Mouse (Mus musculus) kidney, adult 18-20 months (tissue): ENCODE measurements around the gene Usp24.

ENCODE experiments used
- DNase-seq: peaks from one replicate; pipeline ENCODE4 v3.0.0; 2021

Gene Usp24

GRCm38 (mm10) chr4:106315921-106316350 is at the start of gene Usp24:
Gene Usp24 (plus strand): TSS chr4:106316213.
- peak; percentile 84 for DNase-seq

- DNase-seq = no peak
These were observed 39.1 kb upstream of the Usp24 start for GRCm38 (mm10) chr4:106276937-106277336.

- no peak for DNase-seq
These were observed 36.8 kb upstream of the Usp24 start for GRCm38 (mm10) chr4:106279177-106279576.

- peak; percentile 49 for DNase-seq
These were observed 34.9 kb upstream of the Usp24 start for GRCm38 (mm10) chr4:106281128-106281491.

- DNase-seq = peak; percentile 77
These were observed 34.4 kb upstream of the Usp24 start for GRCm38 (mm10) chr4:106281492-106282122.

GRCm38 (mm10) chr4:106282123-106282510 is 33.9 kb upstream of the Usp24 start:
- DNase-seq = no peak

- DNase-seq = no peak
These were observed 28.9 kb upstream of the Usp24 start for GRCm38 (mm10) chr4:106286958-106287743.

GRCm38 (mm10) chr4:106290201-106290600 is 25.8 kb upstream of the Usp24 start:
- no peak for DNase-seq

- DNase-seq = no peak
These were observed 23.2 kb upstream of the Usp24 start for GRCm38 (mm10) chr4:106292823-106293222.

- no peak for DNase-seq
These were observed 22.5 kb upstream of the Usp24 start for GRCm38 (mm10) chr4:106293378-106294090.

GRCm38 (mm10) chr4:106295696-106296095 is 20.3 kb upstream of the Usp24 start:
- DNase-seq = no peak

- no peak for DNase-seq
These were observed 19.5 kb upstream of the Usp24 start for GRCm38 (mm10) chr4:106296412-106297086.

GRCm38 (mm10) chr4:106301346-106301745 is 14.7 kb upstream of the Usp24 start:
- DNase-seq = no peak

- no peak for DNase-seq
These were observed 7.9 kb upstream of the Usp24 start for GRCm38 (mm10) chr4:106308090-106308489.

GRCm38 (mm10) chr4:106312651-106313050 is 3.4 kb upstream of the Usp24 start:
- no peak for DNase-seq

- no peak for DNase-seq
These were observed 2.9 kb upstream of the Usp24 start for GRCm38 (mm10) chr4:106313070-106313469.

GRCm38 (mm10) chr4:106313874-106314273 is 2.1 kb upstream of the Usp24 start:
- DNase-seq = no peak

GRCm38 (mm10) chr4:106314291-106314690 is 1.7 kb upstream of the Usp24 start:
- DNase-seq = no peak

- peak; percentile 76 for DNase-seq
These were observed 552 bp downstream of the Usp24 start for GRCm38 (mm10) chr4:106316351-106317178.

- peak; percentile 62 for DNase-seq
These were observed 1.4 kb downstream of the Usp24 start for GRCm38 (mm10) chr4:106317179-106318055.

GRCm38 (mm10) chr4:106318208-106318607 is 2.2 kb downstream of the Usp24 start:
- DNase-seq = no peak
